Mouse (Mus musculus): ENCODE measurements around the gene Cplx2. TPM values are rescaled to one million over a fixed set of nuclear protein-coding genes. Genes with fewer than 3 reads are reported as not detected.

Cplx2 gene
- polyA plus RNA-seq, 1 experiment from 2014 or later, result 6.4 TPM

DNA sequence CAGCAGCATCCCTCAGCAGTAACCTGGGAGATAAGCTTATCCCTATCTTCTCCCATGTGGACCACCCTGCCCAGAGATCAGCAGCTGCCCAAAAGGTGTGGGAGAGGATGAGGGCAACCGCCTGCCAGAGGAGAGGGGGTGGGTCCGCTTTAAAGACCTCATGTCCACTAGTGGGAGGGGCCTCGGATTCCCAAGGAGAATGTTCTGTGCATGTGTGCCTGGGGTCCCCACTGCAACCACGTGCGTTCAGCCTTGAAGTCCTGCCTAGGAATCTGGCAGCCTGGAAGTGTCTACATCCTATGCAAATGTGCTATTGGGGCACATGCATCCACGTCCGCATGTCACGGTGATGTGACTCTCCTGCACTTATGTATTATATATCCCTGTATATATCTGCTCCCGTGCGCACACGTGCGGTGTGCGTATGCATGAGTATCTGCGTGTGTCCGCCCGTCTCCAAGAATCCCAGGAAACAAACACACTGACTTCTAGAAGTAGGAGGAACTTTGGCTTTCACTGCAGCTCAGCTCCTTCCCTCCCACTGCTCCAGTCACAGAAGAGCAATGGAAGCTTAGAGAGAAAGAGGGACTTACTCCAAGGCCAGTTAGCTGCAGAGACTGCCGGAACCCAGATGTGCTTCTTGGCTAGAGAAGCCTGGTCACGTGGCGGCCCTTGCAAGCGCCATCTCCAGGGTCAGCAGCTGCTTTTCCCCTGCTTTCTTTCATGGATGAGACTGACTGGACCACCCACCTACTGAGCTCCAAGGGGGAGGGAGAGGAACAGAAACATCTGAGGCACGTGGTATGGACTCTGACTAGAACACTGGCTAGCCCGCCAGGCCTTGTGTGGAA, 39.1 kb upstream of the Cplx2 start:
- no peaks in the 10 kb centered on the region for H3K9me3 ChIP-seq (ENCODE audit: control insufficient read depth, low read length)
- H3K4me1 ChIP-seq (ENCODE audit: control insufficient read depth, insufficient read depth, low read length), result peaks cover 8% of the 10 kb centered on the region; the same call in 1 of the 2 replicates

DNA sequence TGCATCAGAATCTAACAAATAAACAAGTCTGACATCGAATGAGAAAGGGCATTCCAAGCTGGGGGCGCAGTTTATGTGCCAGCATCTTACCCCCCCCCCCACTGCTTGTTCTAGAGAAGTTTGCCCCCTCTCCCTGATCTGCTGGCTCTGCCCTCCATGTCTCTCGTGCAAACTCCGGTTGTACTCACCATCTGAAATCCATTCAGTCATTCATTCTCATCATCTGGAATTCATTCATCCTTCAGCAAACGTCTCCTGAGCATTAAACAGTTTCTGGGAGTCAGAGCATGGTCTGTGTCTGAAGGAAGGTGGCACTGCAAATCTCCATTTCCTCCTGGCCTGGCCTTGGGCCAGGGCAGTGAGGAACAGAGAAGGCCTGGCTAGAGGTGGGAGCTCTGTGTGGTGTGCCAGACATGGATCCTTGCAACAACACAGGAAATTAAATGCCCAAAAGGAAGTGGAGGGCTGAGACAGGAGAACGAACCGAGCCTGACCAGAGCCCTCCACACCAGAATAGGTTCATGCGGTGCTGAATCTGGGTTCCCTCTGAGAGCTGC, 38.1 kb upstream of the Cplx2 start:
- ATAC-seq (ENCODE audit: low FRiP score, low TSS enrichment), result no peak
- Histone ChIP-seq H3K9ac (ENCODE audit: low read depth, low read length) (no peak overlapping the region), H3K4me2 (replicated peaks; ENCODE audit: low read depth, low read length) (no peak overlapping the region), H3K36me3 (ENCODE audit: control insufficient read depth, insufficient read depth, low read length) (no peaks in the 10 kb centered on the region), H3K27me3 (ENCODE audit: control insufficient read depth, insufficient read depth, low read length) (no peaks in the 10 kb centered on the region), H3K4me3 (ENCODE audit: low read length) (no peak overlapping the region), H3K4me1 (ENCODE audit: control insufficient read depth, insufficient read depth, low read length) (peaks cover 8% of the 10 kb centered on the region; the same call in 1 of the 2 replicates), H3K27ac (ENCODE audit: low read depth, low read length) (no peak overlapping the region), H3K9me3 (ENCODE audit: control insufficient read depth, low read length) (no peaks in the 10 kb centered on the region)
- WGBS, result 79% methylated on average over 8 of the region's 8 CpGs

More for the DNA sequence above, 39.1 kb upstream of the Cplx2 start:
- Histone ChIP-seq H3K27me3 (ENCODE audit: control insufficient read depth, insufficient read depth, low read length) (no peaks in the 10 kb centered on the region), H3K36me3 (ENCODE audit: control insufficient read depth, insufficient read depth, low read length) (no peaks in the 10 kb centered on the region), H3K27ac (ENCODE audit: low read depth, low read length) (peak overlapping the region; percentile 48), H3K4me3 (ENCODE audit: low read length) (no peak overlapping the region), H3K4me2 (replicated peaks; ENCODE audit: low read depth, low read length) (no peak overlapping the region), H3K9ac (ENCODE audit: low read depth, low read length) (no peak overlapping the region)
- WGBS, result 62% methylated on average over 22 of the region's 22 CpGs
- ATAC-seq (ENCODE audit: low FRiP score, low TSS enrichment), result peak; percentile 71; the same call in 1 of the 2 replicates

DNA sequence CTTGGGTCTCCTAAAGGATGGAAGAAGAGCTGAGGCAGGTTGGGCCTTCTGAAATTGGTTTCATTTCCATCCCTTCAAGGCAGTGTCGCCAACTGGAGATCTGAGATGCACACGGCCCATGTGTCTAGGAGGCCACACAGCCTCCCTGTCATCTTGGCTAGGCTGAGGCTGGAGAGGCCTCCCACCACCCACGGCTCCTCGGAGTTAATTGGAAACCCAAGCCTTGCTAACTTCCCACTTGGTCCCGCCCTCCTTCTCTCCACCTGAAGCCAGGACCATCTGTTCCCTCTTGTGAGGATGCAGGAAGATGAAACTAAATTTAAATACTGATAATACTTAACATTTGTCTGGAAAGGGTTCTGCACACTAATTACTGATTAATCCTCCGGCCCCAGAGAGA, 34.1 kb upstream of the Cplx2 start:
- H3K27ac ChIP-seq (ENCODE audit: low read depth, low read length), result no peak overlapping the region
- 51% methylated on average over 6 of the region's 6 CpGs for WGBS
- H3K4me2 ChIP-seq (replicated peaks; ENCODE audit: low read depth, low read length), result no peak overlapping the region
- H3K9me3 ChIP-seq (ENCODE audit: control insufficient read depth, low read length), result no peaks in the 10 kb centered on the region
- no peak for ATAC-seq (ENCODE audit: low FRiP score, low TSS enrichment)
- no peaks in the 10 kb centered on the region for H3K4me1 ChIP-seq (ENCODE audit: control insufficient read depth, insufficient read depth, low read length)
- no peak overlapping the region for H3K9ac ChIP-seq (ENCODE audit: low read depth, low read length)
- no peaks in the 10 kb centered on the region for H3K27me3 ChIP-seq (ENCODE audit: control insufficient read depth, insufficient read depth, low read length)
- H3K36me3 ChIP-seq (ENCODE audit: control insufficient read depth, insufficient read depth, low read length), result no peaks in the 10 kb centered on the region
- H3K4me3 ChIP-seq (ENCODE audit: low read length), result no peak overlapping the region

DNA sequence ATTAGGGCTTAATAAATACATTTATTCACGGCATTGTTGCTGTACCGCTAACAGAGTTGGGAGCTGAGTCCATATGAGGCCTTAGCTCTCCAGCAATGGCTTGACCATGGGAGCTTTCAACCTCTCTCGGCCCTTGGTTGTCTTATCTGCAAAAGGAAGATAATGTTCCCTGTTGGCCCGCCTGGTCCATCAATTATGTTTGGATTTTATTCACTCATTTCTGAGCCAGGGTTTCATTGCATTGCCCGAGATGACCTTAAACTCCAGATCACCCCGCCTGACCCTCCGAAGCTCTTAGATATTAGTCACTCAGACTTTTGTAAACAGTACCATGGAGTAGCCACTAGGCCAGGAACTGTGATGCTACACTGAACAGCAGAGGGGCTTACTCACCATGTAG, 33.6 kb upstream of the Cplx2 start:
- 84% methylated on average over 7 of the region's 7 CpGs for WGBS
- Histone ChIP-seq H3K9me3 (ENCODE audit: control insufficient read depth, low read length) (no peaks in the 10 kb centered on the region), H3K9ac (ENCODE audit: low read depth, low read length) (no peak overlapping the region)

DNA sequence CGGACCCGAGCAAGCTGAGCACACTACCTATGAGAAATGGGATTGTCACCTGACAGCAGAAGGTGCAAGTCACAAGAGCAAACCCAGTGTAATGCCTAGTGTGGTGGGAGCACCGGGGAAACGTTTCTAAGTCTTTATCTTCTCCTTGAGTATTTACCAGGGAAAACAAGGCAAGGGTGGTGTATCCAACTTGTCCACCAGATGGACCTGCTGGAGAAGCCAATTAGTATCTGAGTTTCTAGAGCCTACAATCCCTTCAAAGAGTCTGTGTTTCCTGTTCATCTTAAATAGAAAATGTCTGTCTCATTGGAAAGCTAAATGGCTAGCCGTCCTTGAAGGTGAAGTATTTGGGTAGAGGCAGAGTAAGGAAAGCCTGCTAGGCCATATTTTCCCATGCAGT, 32.3 kb upstream of the Cplx2 start:
- H3K4me3 ChIP-seq (ENCODE audit: low read length), result no peak overlapping the region
- no peak overlapping the region for H3K9ac ChIP-seq (ENCODE audit: low read depth, low read length)
- ATAC-seq (ENCODE audit: low FRiP score, low TSS enrichment), result no peak
- H3K27me3 ChIP-seq (ENCODE audit: control insufficient read depth, insufficient read depth, low read length), result no peaks in the 10 kb centered on the region
- H3K4me1 ChIP-seq (ENCODE audit: control insufficient read depth, insufficient read depth, low read length), result no peaks in the 10 kb centered on the region
- H3K36me3 ChIP-seq (ENCODE audit: control insufficient read depth, insufficient read depth, low read length), result no peaks in the 10 kb centered on the region
- H3K9me3 ChIP-seq (ENCODE audit: control insufficient read depth, low read length), result no peaks in the 10 kb centered on the region
- no peak overlapping the region for H3K4me2 ChIP-seq (replicated peaks; ENCODE audit: low read depth, low read length)
- H3K27ac ChIP-seq (ENCODE audit: low read depth, low read length), result no peak overlapping the region
- 85% methylated on average over 5 of the region's 5 CpGs for WGBS

More for the DNA sequence above, 33.6 kb upstream of the Cplx2 start:
- no peak overlapping the region for H3K4me2 ChIP-seq (replicated peaks; ENCODE audit: low read depth, low read length)
- no peaks in the 10 kb centered on the region for H3K36me3 ChIP-seq (ENCODE audit: control insufficient read depth, insufficient read depth, low read length)
- no peak for ATAC-seq (ENCODE audit: low FRiP score, low TSS enrichment)
- no peak overlapping the region for H3K27ac ChIP-seq (ENCODE audit: low read depth, low read length)
- H3K4me3 ChIP-seq (ENCODE audit: low read length), result no peak overlapping the region
- no peaks in the 10 kb centered on the region for H3K27me3 ChIP-seq (ENCODE audit: control insufficient read depth, insufficient read depth, low read length)
- H3K4me1 ChIP-seq (ENCODE audit: control insufficient read depth, insufficient read depth, low read length), result no peaks in the 10 kb centered on the region

DNA sequence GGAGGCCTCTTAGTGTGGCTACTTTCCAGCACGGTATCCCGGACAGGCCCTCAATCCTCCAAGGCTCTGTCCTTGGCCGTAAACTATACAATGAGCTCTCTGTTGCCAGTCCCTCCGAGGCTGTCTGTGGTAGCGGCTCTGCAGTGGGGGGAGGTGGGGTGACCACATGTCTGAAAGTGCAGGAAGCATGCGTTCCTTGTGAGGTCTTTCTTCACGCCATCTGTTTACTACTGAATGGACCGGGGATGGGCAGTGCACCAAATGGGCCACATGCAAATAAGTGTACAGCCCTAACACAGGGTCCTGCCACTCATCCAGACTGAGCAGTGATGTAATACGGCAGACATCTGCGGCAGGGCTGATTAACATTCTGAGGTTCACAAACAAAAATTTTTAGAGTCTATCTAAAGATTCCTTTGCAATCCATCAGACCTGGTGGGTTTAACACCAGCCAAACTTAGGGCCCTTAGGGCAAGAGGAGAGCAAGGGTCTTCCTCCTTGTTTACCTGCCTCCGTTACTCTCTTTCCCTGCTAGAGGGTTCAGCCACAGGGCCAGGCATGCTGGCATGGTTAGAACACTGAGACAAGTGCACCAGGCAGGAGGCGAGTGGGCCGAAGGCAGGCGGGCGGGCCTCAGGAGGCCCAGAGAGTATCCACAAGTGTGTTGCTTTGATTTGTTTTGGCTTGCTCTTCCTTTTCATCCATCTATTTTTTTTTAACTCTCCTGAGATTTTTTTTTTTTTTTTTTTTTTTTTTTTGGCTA, 25.1 kb upstream of the Cplx2 start:
- whole genome bisulfite sequencing, result 75% methylated on average over 15 of the region's 15 CpGs
- no peaks in the 10 kb centered on the region for H3K4me1 ChIP-seq (ENCODE audit: control insufficient read depth, insufficient read depth, low read length)
- H3K27me3 ChIP-seq (ENCODE audit: control insufficient read depth, insufficient read depth, low read length), result no peaks in the 10 kb centered on the region
- ATAC-seq (ENCODE audit: low FRiP score, low TSS enrichment), result no peak
- H3K27ac ChIP-seq (ENCODE audit: low read depth, low read length), result no peak overlapping the region
- H3K4me2 ChIP-seq (replicated peaks; ENCODE audit: low read depth, low read length), result no peak overlapping the region
- no peak overlapping the region for H3K9ac ChIP-seq (ENCODE audit: low read depth, low read length)
- no peaks in the 10 kb centered on the region for H3K9me3 ChIP-seq (ENCODE audit: control insufficient read depth, low read length)
- H3K4me3 ChIP-seq (ENCODE audit: low read length), result no peak overlapping the region
- H3K36me3 ChIP-seq (ENCODE audit: control insufficient read depth, insufficient read depth, low read length), result no peaks in the 10 kb centered on the region

DNA sequence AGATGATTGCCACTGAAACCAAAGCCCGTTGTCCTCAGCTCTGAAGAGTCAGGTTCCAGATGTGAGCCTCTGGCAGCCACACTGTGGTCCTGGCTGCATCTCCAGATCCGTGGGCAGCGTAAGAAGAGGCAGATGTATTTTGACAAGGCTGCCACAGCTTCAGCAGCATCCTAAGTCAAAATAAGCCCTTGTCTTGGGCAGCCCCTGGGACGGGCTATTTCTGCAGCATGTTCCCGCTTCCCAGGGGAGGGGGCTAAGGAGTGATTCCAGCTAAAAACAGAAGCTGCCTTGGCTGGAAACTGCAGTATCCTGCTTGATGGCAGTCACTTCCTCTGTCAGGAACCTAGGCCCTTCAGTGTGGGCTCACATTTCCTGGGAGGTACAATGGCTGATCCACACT, 23.1 kb upstream of the Cplx2 start:
- 71% methylated on average over 5 of the region's 5 CpGs for WGBS
- ATAC-seq (ENCODE audit: low FRiP score, low TSS enrichment), result no peak
- Histone ChIP-seq H3K9ac (ENCODE audit: low read depth, low read length) (no peak overlapping the region), H3K4me1 (ENCODE audit: control insufficient read depth, insufficient read depth, low read length) (no peaks in the 10 kb centered on the region), H3K27ac (ENCODE audit: low read depth, low read length) (no peak overlapping the region), H3K9me3 (ENCODE audit: control insufficient read depth, low read length) (no peaks in the 10 kb centered on the region), H3K36me3 (ENCODE audit: control insufficient read depth, insufficient read depth, low read length) (no peaks in the 10 kb centered on the region), H3K4me2 (replicated peaks; ENCODE audit: low read depth, low read length) (no peak overlapping the region), H3K27me3 (ENCODE audit: control insufficient read depth, insufficient read depth, low read length) (no peaks in the 10 kb centered on the region), H3K4me3 (ENCODE audit: low read length) (no peak overlapping the region)

DNA sequence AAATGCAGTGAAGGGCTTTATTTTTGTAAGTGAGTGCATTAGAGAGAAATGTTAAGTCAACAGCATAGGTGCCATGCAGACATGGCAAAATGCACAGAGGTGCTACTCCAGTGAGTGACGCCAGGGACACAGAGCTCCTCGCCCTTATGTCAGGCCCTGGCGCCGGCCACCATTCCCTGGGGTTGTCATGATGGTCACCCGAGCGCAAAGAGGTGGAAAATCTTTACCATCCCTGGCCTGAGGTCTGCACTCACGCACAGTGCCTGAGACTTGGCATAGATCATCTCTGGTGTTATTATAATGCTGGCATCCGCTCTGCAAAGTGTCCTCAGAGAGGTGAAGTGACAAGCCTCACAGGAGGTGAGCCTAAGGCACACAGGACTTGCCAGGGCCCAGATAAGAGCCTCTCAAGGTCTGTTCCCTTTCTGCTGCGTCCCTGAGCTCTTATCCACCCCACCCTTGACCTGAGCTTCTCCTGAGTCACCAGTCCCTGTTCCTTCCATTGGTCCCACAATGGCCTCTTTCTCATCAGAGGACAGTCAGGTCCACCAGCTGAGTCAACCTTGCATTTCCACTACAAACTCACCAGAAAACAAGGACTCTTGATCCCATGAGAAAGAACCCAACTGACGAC, 21.9 kb upstream of the Cplx2 start:
- H3K27me3 ChIP-seq (ENCODE audit: control insufficient read depth, insufficient read depth, low read length), result no peaks in the 10 kb centered on the region
- no peaks in the 10 kb centered on the region for H3K9me3 ChIP-seq (ENCODE audit: control insufficient read depth, low read length)
- H3K4me2 ChIP-seq (replicated peaks; ENCODE audit: low read depth, low read length), result no peak overlapping the region
- 85% methylated on average over 10 of the region's 10 CpGs for WGBS
- no peak overlapping the region for H3K9ac ChIP-seq (ENCODE audit: low read depth, low read length)
- no peaks in the 10 kb centered on the region for H3K36me3 ChIP-seq (ENCODE audit: control insufficient read depth, insufficient read depth, low read length)
- no peak overlapping the region for H3K27ac ChIP-seq (ENCODE audit: low read depth, low read length)
- no peak for ATAC-seq (ENCODE audit: low FRiP score, low TSS enrichment)
- no peaks in the 10 kb centered on the region for H3K4me1 ChIP-seq (ENCODE audit: control insufficient read depth, insufficient read depth, low read length)
- no peak overlapping the region for H3K4me3 ChIP-seq (ENCODE audit: low read length)

All from kidney, embryonic 14.5 days (tissue).